Mouse (Mus musculus) thymus, adult 2 months (tissue): ENCODE data around the gene Cryzl2.

Experiments
- CTCF ChIP-seq: fragments of 200-500 bp; IDR thresholded peaks from 2 replicates; pipeline ENCODE4 v1.5.1; 2012; ENCODE audit warnings: mild to moderate bottlenecking, control low read depth, low read length, moderate library complexity, borderline replicate concordance; ENCODE audit not compliant: control insufficient read depth, poor library complexity, insufficient read depth; ENCODE audit errors: extremely low read depth
- POLR2A ChIP-seq: fragments of 200-500 bp; IDR thresholded peaks from 2 replicates; pipeline ENCODE4 v1.6.1; 2012; ENCODE audit warnings: mild to moderate bottlenecking, low read length, control low read depth, moderate library complexity; ENCODE audit not compliant: control insufficient read depth, poor library complexity, insufficient read depth; ENCODE audit errors: extremely low read depth

DNA sequence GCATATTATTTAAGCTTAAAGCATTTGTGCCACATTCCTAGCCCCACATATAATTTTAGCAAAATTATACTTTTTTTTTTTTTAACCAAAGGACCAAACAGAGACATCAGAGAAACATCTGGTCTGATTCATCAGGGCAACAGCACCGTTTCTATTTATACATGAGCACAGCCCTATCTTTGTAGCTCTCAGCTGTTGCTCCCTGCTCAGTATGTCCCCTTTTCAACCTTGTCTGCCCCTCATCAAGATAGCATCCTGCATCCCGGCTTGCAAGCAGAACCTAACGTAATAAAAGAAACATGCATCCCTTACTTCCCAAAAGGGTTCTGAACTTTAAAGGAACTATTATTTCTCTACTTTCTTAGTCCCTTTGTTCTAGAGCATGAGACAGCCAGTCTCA lies 41.0 kb upstream of the Cryzl2 start:
- TF ChIP-seq CTCF = no peak
- no peak for TF ChIP-seq POLR2A
